Mouse (Mus musculus): ENCODE results near the gene H2al1b.
"Not testable (repeated sequence)": the region's sequence is repeated elsewhere in the genome, so short reads cannot be mapped to it uniquely, and the experiment has no call there.

H2al1b gene

DNA sequence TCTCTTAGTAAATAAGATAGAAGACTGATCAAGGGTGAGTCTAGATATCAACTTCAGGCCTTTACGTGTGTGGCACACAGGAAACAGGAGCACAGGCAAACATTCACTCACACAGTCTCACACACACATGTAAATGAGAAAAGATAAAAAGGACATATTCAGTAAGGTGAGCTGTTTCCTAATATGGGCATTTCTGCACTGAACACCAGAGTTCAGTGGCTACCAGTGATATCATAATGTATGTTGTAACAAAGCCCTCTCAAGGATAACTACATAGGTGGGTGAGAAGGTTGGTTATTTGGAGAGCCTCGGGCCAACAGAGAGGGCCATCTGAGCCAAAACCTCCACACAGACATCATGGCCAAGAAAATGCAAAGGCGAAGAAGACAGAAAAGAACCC is at the start of gene H2al1b:
H2al1b (plus strand) TSS at position 301 of the 400 bp plus-strand sequence.
- not testable (repeated sequence) for DNase-seq (ENCODE audit: low spot score)

DNA sequence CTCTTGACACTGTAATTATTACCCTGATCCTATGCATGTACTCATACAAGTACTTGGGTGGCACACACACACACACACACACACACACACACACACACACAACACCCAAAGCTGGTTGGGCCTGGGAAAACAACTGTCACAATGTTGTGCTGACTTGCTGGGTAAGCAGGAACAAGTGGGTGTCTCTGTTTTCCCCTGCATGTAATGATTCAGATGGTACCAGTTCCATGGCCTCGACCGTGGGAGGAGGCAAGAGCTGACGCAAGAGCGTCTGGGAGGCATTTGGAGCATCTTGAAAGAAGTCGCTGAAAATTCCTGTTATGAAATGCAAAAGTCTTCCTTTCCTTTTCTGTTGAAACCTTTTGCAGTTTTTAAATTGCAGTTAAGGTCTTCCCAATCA is 48.2 kb upstream of the H2al1b start:
- DNase-seq (ENCODE audit: low spot score), result no peak

DNA sequence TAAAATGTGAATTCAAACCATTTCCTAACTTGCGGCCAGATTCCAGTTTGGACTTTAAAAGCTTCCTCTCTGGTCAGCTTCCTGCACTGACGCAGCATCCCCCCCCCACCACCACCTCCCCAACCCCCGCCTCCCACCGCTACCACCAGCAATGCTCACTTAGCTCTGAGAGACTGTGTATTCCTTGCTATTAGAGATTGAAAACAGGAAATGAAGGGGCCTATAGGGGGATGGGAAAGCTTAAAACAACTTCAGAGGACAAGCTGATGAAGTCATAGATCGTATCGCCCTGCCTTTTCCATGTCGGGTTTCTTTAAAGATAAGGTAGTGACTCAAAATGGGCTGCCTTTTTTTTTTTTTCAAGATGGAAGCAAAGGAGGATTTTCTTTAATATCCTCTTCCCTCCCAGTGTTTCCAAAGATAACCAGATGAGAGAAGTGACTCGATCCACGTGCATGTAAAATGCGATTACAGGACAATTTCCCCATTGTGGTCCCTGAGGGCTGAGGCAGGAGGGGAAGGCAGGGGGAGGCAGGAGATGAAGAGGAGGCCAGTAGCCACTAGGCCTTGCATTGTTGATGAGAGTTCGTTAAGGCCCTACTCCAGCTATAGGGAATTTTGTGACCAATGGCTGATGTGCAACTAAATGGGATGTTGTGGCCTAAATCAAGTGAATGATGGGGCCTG is 47.6 kb upstream of the H2al1b start:
- no peak for DNase-seq (ENCODE audit: low spot score)

DNA sequence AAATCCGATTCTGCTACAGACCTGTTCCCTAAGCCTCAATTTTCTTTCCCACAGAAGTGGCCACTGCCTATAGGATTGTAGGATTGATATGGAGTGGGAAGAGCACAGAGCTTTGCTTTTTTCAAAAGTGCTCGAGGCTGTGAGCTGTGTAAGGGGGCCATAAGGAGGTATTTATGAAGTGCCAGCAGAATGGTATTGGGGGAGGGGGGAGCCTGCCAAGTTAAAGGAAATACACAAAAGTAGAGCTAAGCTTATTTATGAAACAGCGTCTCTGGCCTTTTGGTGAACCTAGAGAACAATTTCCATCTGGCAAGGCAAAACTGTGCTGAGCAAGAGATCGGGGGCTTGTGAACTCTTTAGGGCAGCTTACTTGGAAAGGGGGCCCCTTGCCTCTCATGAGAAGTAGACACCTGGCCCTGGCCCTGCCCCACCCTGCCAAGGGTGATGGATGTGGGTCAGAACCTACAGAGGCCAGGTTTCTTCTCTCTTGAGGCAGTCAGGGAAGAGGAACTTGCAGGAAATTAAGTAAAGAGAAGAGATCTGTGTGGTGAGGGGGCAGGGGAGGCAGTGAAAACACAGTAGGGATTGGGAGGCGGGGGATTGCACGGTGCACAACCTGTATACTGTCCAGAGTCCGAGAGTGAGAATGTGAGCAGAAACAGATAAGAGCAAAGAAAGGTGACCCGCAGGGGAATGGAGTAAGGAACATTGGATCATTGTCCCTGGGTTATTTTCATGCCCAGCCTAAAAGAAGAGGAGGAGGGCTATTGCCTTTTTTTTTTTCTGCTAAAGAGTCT is 46.5 kb upstream of the H2al1b start:
- no peak for DNase-seq (ENCODE audit: low spot score)

DNA sequence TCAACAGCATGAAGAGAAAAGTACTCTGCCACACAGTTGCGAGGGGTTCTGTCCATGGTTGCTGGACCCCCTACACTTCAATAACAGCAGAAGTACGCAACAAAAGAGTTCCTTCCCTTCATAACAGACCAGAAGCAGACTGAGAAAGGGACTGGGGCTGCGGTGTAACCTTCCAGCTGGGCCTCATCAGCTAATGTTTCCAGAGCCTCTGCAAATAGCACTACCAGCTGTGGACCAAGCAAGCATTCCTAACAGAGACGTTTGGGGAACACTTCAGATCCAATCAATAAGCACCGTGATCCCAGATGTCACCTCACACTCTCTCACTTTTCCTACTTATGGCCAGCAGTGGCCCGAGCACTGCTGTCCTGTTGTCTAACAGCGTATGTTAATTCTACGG is 37.3 kb upstream of the H2al1b start:
- DNase-seq (ENCODE audit: low spot score), result no peak

DNA sequence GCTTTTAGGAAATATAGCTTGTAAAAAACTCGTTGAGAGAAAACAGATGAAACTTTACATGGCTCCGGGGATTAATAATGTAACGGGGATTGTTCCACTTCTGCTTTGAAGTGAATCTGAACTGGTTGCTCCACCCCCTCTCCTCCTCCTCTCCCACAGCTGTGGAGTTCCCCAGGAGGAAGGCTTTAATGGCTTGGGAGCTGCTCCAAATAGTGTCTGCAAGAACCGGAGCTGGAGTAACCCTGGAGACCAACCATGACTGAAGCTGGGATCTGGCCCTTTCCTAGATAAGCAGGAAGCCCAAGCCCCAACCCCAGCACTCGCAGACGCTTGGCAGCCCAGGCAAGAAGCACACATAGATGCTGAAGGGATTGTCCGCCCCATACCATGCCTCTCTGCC is 34.4 kb upstream of the H2al1b start:
- DNase-seq (ENCODE audit: low spot score), result peak; percentile 22

DNA sequence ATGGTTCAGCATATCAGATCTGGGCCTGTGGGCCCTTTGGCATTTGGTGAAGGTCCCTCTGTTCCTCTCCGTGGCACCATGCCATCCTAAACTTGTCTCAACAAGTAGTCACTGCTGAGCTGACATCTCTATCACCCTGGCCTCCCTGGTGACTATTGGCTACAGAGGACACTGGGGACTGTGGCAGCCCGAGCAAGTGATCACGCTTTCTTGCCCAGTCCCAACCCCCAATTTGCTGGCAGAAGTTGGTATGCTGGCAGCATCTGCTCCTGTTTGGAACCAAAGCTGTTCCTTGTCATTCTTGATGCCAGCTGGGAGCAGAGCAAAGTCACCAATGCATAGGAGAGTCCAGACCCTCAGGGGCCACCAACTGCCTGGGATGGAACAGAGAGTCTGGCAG is 33.2 kb upstream of the H2al1b start:
- DNase-seq (ENCODE audit: low spot score), result no peak

DNA sequence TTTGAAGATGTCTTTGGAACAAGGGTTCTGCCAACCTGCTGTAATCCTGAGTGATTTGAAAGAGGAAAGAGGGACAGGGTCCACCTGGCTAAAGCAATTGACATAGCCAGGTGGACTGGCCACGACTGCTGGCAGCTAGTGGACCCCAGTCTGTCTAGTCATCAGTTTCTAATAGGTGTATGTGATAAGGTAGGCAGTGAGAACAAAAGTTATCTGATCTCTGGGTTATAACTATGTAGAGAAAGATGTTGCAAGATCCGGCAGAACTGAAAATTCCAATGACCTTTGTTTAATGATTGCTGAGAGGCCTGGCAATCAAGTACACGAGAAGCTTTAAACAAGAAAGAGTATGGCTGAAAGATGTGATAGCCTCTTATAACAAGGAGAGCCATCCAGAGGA is 29.0 kb upstream of the H2al1b start:
- no peak for DNase-seq (ENCODE audit: low spot score)

DNA sequence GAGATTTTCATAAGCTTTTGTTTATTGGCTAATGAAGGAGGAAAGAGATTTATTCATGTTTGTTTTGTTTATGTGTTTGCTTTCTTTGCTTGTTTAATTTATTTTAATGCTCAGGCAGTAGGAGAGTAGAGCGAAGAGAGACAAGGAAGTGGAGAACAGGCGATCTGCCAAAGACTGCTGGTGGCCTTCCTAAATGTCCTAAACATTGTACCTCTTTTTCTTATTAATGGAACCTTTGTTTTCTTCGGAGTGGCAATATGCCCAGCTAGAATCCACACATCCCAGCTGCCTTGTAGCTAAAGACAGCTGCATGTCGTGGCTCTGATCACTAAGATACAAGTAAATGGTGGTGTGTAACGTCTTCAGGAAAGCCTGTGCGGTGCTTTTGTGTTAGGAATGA is 25.1 kb upstream of the H2al1b start:
- DNase-seq (ENCODE audit: low spot score), result no peak

DNA sequence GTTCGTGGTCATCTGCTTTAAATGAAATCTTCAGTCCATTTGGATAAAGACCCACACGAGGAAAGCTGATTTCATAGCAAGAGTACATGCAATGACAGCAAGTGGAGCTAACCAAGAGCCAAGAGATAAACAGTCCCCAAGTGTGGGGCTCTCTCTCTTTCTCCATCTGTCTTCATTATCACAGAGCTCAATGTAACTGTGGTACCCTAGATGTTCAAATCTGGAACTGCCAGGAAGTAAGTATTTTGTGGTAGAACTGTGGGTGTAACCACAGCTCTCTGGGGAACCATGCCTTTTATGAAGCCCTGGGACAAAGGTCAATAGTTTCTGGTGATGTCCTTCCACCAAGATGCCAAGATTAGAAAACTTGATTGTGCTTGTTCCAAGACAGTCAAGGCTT is 21.5 kb upstream of the H2al1b start:
- no peak for DNase-seq (ENCODE audit: low spot score)

DNA sequence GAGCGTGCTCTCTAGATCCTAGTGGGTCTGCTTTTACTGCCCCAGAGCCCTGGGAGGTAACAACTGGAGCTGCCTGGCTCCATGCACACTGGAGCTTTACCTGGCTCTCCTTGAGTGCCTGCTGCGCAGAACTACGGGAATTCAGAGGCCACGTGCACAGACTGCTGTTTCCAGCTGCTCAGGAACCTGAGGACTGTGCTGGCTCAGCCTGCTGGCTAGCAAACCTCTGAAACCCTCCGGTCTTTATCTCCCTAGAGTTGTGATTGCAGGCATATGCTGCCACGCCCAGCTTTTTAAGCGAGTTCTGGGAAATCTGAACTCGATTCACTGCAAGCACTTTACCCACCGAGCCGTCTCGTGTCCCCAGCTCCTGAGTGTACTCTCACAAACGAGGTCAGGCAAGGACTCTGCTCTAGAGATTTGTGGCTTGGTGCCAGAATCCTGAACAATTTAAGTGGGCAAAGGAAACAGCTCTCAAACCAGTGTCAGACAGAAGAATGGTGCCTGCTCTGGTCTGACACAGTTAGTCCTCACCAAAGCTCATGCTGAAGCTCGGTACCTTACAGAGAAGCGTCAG is 13.8 kb upstream of the H2al1b start:
- DNase-seq (ENCODE audit: low spot score), result no peak

DNA sequence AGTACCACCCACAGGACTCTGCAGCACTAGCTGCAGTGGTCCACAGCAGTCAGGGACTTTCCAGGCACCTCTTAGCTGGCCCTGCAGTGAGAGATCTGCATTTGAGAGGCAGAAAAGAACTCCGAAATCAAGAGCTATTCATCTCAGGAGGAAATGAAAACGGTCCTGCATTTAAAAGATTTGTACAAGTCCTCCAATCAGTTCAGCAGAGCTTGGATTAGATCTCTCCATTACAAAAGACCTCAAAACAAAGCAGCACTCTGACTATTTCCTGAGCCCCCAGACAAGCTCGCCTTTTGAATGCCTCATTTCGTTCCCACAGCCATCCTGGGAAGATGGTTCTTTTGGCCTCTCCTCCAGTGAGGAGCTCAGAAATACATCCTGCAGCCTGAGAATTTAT is 13.0 kb upstream of the H2al1b start:
- DNase-seq (ENCODE audit: low spot score), result no peak

DNA sequence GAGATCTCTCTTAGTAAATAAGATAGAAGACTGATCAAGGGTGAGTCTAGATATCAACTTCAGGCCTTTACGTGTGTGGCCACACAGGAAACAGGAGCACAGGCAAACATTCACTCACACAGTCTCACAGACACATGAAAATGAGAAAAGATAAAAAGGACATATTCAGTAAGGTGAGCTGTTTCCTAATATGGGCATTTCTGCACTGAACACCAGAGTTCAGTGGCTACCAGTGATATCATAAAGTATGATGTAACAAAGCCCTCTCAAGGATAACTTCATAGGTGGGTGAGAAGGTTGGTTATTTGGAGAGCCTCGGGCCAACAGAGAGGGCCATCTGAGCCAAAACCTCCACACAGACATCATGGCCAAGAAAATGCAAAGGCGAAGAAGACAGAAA is 3.3 kb upstream of the H2al1b start, which contains the start of gene H2al1a:
H2al1a (plus strand) TSS at position 301 of the 400 bp plus-strand sequence.
- not testable (repeated sequence) for DNase-seq (ENCODE audit: low spot score)

DNA sequence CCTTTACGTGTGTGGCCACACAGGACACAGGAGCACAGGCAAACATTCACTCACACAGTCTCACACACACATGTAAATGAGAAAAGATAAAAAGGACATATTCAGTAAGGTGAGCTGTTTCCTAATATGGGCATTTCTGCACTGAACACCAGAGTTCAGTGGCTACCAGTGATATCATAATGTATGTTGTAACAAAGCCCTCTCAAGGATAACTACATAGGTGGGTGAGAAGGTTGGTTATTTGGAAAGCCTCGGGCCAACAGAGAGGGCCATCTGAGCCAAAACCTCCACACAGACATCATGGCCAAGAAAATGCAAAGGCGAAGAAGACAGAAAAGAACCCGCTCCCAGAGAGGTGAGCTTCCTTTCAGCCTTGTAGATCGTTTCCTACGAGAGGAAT is 3.1 kb downstream of the H2al1b start, which contains the start of gene H2al1c:
H2al1c (plus strand) TSS at position 301 of the 400 bp plus-strand sequence.
- DNase-seq (ENCODE audit: low spot score), result not testable (repeated sequence)

DNA sequence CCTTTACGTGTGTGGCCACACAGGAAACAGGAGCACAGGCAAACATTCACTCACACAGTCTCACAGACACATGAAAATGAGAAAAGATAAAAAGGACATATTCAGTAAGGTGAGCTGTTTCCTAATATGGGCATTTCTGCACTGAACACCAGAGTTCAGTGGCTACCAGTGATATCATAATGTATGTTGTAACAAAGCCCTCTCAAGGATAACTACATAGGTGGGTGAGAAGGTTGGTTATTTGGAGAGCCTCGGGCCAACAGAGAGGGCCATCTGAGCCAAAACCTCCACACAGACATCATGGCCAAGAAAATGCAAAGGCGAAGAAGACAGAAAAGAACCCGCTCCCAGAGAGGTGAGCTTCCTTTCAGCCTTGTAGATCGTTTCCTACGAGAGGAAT is 6.3 kb downstream of the H2al1b start, which contains the start of gene H2al1d:
H2al1d (plus strand) TSS at position 301 of the 400 bp plus-strand sequence.
- DNase-seq (ENCODE audit: low spot score), result not testable (repeated sequence)

DNA sequence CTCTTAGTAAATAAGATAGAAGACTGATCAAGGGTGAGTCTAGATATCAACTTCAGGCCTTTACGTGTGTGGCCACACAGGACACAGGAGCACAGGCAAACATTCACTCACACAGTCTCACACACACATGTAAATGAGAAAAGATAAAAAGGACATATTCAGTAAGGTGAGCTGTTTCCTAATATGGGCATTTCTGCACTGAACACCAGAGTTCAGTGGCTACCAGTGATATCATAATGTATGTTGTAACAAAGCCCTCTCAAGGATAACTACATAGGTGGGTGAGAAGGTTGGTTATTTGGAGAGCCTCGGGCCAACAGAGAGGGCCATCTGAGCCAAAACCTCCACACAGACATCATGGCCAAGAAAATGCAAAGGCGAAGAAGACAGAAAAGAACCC is 9.4 kb downstream of the H2al1b start, which contains the start of gene H2al1e:
H2al1e (plus strand) TSS at position 301 of the 400 bp plus-strand sequence.
- not testable (repeated sequence) for DNase-seq (ENCODE audit: low spot score)

DNA sequence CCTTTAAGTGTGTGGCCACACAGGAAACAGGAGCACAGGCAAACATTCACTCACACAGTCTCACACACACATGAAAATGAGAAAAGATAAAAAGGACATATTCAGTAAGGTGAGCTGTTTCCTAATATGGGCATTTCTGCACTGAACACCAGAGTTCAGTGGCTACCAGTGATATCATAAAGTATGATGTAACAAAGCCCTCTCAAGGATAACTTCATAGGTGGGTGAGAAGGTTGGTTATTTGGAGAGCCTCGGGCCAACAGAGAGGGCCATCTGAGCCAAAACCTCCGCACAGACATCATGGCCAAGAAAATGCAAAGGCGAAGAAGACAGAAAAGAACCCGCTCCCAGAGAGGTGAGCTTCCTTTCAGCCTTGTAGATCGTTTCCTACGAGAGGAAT is 12.6 kb downstream of the H2al1b start, which contains the start of gene H2al1f:
H2al1f (plus strand) TSS at position 301 of the 400 bp plus-strand sequence.
- not testable (repeated sequence) for DNase-seq (ENCODE audit: low spot score)

DNA sequence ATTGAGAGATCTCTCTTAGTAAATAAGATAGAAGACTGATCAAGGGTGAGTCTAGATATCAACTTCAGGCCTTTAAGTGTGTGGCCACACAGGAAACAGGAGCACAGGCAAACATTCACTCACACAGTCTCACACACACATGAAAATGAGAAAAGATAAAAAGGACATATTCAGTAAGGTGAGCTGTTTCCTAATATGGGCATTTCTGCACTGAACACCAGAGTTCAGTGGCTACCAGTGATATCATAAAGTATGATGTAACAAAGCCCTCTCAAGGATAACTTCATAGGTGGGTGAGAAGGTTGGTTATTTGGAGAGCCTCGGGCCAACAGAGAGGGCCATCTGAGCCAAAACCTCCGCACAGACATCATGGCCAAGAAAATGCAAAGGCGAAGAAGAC is 15.7 kb downstream of the H2al1b start, which contains the start of gene H2al1g:
H2al1g (plus strand) TSS at position 301 of the 400 bp plus-strand sequence.
- DNase-seq (ENCODE audit: low spot score), result not testable (repeated sequence)

DNA sequence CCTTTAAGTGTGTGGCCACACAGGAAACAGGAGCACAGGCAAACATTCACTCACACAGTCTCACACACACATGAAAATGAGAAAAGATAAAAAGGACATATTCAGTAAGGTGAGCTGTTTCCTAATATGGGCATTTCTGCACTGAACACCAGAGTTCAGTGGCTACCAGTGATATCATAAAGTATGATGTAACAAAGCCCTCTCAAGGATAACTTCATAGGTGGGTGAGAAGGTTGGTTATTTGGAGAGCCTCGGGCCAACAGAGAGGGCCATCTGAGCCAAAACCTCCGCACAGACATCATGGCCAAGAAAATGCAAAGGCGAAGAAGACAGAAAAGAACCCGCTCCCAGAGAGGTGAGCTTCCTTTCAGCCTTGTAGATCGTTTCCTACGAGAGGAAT is 19.0 kb downstream of the H2al1b start, which contains the start of gene H2al1h:
H2al1h (plus strand) TSS at position 301 of the 400 bp plus-strand sequence.
- DNase-seq (ENCODE audit: low spot score), result not testable (repeated sequence)

DNA sequence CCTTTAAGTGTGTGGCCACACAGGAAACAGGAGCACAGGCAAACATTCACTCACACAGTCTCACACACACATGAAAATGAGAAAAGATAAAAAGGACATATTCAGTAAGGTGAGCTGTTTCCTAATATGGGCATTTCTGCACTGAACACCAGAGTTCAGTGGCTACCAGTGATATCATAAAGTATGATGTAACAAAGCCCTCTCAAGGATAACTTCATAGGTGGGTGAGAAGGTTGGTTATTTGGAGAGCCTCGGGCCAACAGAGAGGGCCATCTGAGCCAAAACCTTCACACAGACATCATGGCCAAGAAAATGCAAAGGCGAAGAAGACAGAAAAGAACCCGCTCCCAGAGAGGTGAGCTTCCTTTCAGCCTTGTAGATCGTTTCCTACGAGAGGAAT is 22.1 kb downstream of the H2al1b start, which contains the start of gene H2al1i:
H2al1i (plus strand) TSS at position 301 of the 400 bp plus-strand sequence.
- not testable (repeated sequence) for DNase-seq (ENCODE audit: low spot score)

DNA sequence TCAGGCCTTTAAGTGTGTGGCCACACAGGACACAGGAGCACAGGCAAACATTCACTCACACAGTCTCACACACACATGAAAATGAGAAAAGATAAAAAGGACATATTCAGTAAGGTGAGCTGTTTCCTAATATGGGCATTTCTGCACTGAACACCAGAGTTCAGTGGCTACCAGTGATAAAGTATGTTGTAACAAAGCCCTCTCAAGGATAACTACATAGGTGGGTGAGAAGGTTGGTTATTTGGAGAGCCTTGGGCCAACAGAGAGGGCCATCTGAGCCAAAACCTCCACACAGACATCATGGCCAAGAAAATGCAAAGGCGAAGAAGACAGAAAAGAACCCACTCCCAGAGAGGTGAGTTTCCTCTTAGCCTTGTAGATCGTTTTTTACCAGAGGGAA is 25.3 kb downstream of the H2al1b start, which contains the start of gene H2al1j:
H2al1j (plus strand) TSS at position 301 of the 400 bp plus-strand sequence.
- DNase-seq (ENCODE audit: low spot score), result not testable (repeated sequence)

DNA sequence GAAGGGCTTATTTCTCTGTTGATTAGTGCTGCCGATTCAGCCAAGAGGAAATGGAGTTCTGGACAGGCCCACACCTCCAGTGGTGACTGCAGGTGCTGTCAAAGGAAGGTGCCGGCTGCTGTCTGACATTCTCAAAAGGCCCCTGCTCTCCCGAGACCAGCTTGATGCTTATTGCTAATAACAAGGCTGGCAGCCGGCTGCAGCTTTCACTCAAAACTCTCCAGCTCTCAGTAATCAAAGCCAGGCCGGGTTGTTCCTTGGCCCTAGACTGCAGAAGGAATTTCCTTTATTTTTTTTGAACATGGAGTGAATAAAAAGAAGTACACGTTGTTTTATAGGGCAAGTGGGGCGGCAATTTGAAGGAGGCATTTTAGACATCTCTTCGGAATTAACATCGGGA is 43.5 kb downstream of the H2al1b start:
- no peak for DNase-seq (ENCODE audit: low spot score)
